Mouse (Mus musculus) spleen, adult 2 months (tissue): ENCODE data around the gene Ankfy1.

Source experiments
- CTCF ChIP-seq: fragments of 200-500 bp; IDR thresholded peaks from 2 replicates; pipeline ENCODE4 v1.5.1; 2011; ENCODE audit warnings: mild to moderate bottlenecking, inconsistent platforms; ENCODE audit not compliant: insufficient read depth, insufficient read length, insufficient replicate concordance; ENCODE audit errors: extremely low read depth
- POLR2A ChIP-seq: fragments of 200-500 bp; IDR thresholded peaks from 2 replicates; pipeline ENCODE4 v1.6.1; 2011; ENCODE audit warnings: low read depth, low read length, inconsistent platforms

DNA sequence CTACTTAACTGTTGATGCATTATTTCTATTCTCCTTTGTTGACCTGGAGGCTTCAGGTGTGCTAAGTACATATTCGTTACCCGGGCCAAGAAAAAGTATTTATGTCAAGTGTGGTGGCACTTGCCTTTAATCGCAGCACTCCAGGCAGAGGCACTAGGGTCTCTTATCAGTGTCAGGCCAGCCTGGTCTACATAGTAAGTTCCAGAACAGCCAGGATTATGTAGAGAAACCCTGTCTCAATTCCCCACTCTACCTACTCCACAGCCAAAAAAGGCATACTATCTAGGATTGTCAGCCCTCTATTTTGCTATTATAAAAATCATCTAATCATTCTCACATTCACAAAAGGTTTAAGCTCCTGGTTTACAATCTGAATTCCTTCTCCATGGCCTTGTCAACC, 691 bp upstream of the Ankfy1 start:
- TF ChIP-seq CTCF, result no peak
- no peak for TF ChIP-seq POLR2A
